Mouse (Mus musculus): ENCODE data around the gene Tmem254b.
"Not testable (repeated sequence)": the region's sequence is repeated elsewhere in the genome, so short reads cannot be mapped to it uniquely, and the experiment has no call there.

GRCm38 (mm10) chr14:26197851-26198250, 9.0 kb downstream of the Tmem254b start:
- TF ChIP-seq CTCF, EP300 (IDR thresholded peaks at IDR 0.05; ENCODE audit: low read depth): not testable (repeated sequence)
